Mouse (Mus musculus) inflammation-experienced regulatory T-cells, adult 6 months (primary cell): ENCODE results near the gene Pip5k1c. TPM values are rescaled to one million over a fixed set of nuclear protein-coding genes. Genes with fewer than 3 reads are reported as not detected.

ENCODE experiments used
- polyA plus RNA-seq, 3 experiments: library from polyadenylated mRNA; unstranded; fragments of 100-300 nt; shearing (Covaris generic); gene quantifications; one replicate each; pipeline ENCODE4 v1.2.1; 2017

Pip5k1c gene
- polyA plus RNA-seq, 3 experiments from 2014 or later = 10.7 to 15.9 (median 14.4) TPM

Other genes starting within 250 kb of the Pip5k1c start
- 10 to 100 TPM; 66.4 to 86.5 (median 71.0) TPM for gene Sgta, start 232.8 kb upstream of the Pip5k1c start, polyA plus RNA-seq
- gene Thop1, start 222.9 kb upstream of the Pip5k1c start, polyA plus RNA-seq = 1 to 10 TPM; 1.9 to 2.7 (median 2.5) TPM
- not detected for gene Creb3l3, start 194.1 kb upstream of the Pip5k1c start, polyA plus RNA-seq
- 10 to 100 TPM; 22.1 to 27.1 (median 23.3) TPM for gene Map2k2, start 187.0 kb upstream of the Pip5k1c start, polyA plus RNA-seq
- gene Zbtb7a, start 157.7 kb upstream of the Pip5k1c start, polyA plus RNA-seq = 10 to 100 TPM in 1 of 3 experiments, 1 to 10 TPM in 2; 8.5 to 10.8 (median 9.3) TPM
- 10 to 100 TPM; 15.4 to 21.5 (median 17.1) TPM for gene Pias4, start 125.0 kb upstream of the Pip5k1c start, polyA plus RNA-seq
- gene Eef2, start 116.3 kb upstream of the Pip5k1c start, polyA plus RNA-seq = 1,000 to 10,000 TPM in 1 of 3 experiments, 100 to 1,000 TPM in 2; 925 to 1,158 (median 972) TPM
- 1 to 10 TPM; 3.1 to 5.4 (median 3.6) TPM for gene Dapk3, start 110.0 kb upstream of the Pip5k1c start, polyA plus RNA-seq
- not detected for gene 4930442H23Rik, start 109.1 kb upstream of the Pip5k1c start, polyA plus RNA-seq
- under 1 TPM in 2 of 3 experiments, not detected in 1; 0.17 to 0.28 TPM for gene Nmrk2, start 90.9 kb upstream of the Pip5k1c start, polyA plus RNA-seq
- 10 to 100 TPM in 1 of 3 experiments, 1 to 10 TPM in 2; 4.8 to 12.6 (median 5.1) TPM for gene Atcay, start 62.1 kb upstream of the Pip5k1c start, polyA plus RNA-seq
- 1 to 10 TPM in 1 of 3 experiments, under 1 TPM in 2; 0.20 to 1.0 (median 0.37) TPM for gene Zfr2, start 59.8 kb upstream of the Pip5k1c start, polyA plus RNA-seq
- gene Matk, start 40.0 kb upstream of the Pip5k1c start, polyA plus RNA-seq = 10 to 100 TPM; 30.1 to 68.1 (median 64.4) TPM
- gene Mrpl54, start 26.0 kb upstream of the Pip5k1c start, polyA plus RNA-seq = 100 to 1,000 TPM; 111 to 148 (median 127) TPM
- gene Apba3, start 26.0 kb upstream of the Pip5k1c start, polyA plus RNA-seq = 10 to 100 TPM in 2 of 3 experiments, 1 to 10 TPM in 1; 9.9 to 12.4 (median 12.3) TPM
- 1 to 10 TPM; 1.7 to 3.2 (median 1.9) TPM for gene Tjp3, start 1.4 kb upstream of the Pip5k1c start, polyA plus RNA-seq
- gene Cactin, start 28.1 kb downstream of the Pip5k1c start, polyA plus RNA-seq = 1 to 10 TPM; 2.9 to 6.5 (median 4.1) TPM
- 10 to 100 TPM in 2 of 3 experiments, 1 to 10 TPM in 1; 10.0 to 21.7 (median 17.0) TPM for gene Tbxa2r, start 35.8 kb downstream of the Pip5k1c start, polyA plus RNA-seq
- gene Gipc3, start 50.3 kb downstream of the Pip5k1c start, polyA plus RNA-seq = under 1 TPM in 1 of 3 experiments, not detected in 2; 0.12 TPM
- 10 to 100 TPM; 17.1 to 20.4 (median 17.8) TPM for gene Hmg20b, start 57.5 kb downstream of the Pip5k1c start, polyA plus RNA-seq
- 1 to 10 TPM; 1.6 to 2.1 (median 1.9) TPM for gene Mfsd12, start 64.5 kb downstream of the Pip5k1c start, polyA plus RNA-seq
- 1 to 10 TPM in 1 of 3 experiments, under 1 TPM in 2; 0.26 to 1.7 (median 0.96) TPM for gene 4930404N11Rik, start 72.9 kb downstream of the Pip5k1c start, polyA plus RNA-seq
- 10 to 100 TPM; 10.7 to 27.1 (median 13.4) TPM for gene Fzr1, start 85.6 kb downstream of the Pip5k1c start, polyA plus RNA-seq
- 10 to 100 TPM in 2 of 3 experiments, 1 to 10 TPM in 1; 9.2 to 17.9 (median 10.9) TPM for gene Dohh, start 91.5 kb downstream of the Pip5k1c start, polyA plus RNA-seq
- 1 to 10 TPM in 2 of 3 experiments, under 1 TPM in 1; 0.60 to 1.9 (median 1.1) TPM for gene Gm48551, start 91.5 kb downstream of the Pip5k1c start, polyA plus RNA-seq
- gene Gm48552, start 96.0 kb downstream of the Pip5k1c start, polyA plus RNA-seq = 1 to 10 TPM in 1 of 3 experiments, not detected in 2; 3.1 TPM
- gene Smim24, start 100.1 kb downstream of the Pip5k1c start, polyA plus RNA-seq = 10 to 100 TPM in 1 of 3 experiments, 1 to 10 TPM in 2; 4.4 to 10.7 (median 9.8) TPM
- gene Nfic, start 162.7 kb downstream of the Pip5k1c start, polyA plus RNA-seq = 10 to 100 TPM; 13.8 to 17.2 (median 15.0) TPM
- gene Celf5, start 189.7 kb downstream of the Pip5k1c start, polyA plus RNA-seq = 1 to 10 TPM; 1.1 to 1.4 (median 1.2) TPM
- gene Ncln, start 203.4 kb downstream of the Pip5k1c start, polyA plus RNA-seq = 10 to 100 TPM; 34.3 to 41.1 (median 36.9) TPM
- 10 to 100 TPM; 49.1 to 93.2 (median 50.3) TPM for gene S1pr4, start 207.2 kb downstream of the Pip5k1c start, polyA plus RNA-seq
- 100 to 1,000 TPM in 1 of 3 experiments, 10 to 100 TPM in 2; 23.1 to 102 (median 24.3) TPM for gene Gna15, start 231.3 kb downstream of the Pip5k1c start, polyA plus RNA-seq